Mouse (Mus musculus) retina, embryonic 14.5 days (tissue): ENCODE measurements around the gene Ccng1.

Experiments
- DNase-seq: peaks from one replicate; pipeline ENCODE4 v3.0.0-alpha.2; 2015; ENCODE audit warnings: low spot score

Ccng1 gene

DNA sequence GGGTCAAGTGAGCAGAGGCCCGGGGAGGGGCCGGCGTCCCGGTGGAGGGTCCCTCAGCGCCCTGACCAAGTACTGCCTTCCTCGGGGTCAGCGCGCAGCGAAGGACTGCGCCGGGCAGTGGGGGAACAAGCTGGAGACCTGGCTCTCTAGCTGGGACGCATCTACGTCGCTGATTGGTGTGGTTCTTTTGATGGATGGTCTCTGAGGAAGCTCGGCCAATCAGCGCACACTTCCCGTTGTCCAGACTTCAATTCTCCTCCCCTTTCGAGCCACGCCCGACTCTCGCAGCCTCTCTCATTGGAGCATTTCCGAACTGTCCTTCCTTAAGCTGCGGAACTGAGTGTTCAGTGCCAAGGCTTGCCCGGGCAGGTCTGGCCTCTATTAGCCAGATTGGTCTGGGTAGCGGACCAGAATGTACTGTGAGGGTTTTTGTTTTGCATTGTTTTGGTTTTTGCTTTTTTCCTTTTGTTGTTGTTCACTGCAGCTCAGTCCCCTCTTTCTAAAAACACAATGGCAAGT is at the start of gene Ccng1:
TSS of gene Ccng1 (minus strand) at position 203 of the 519 bp plus-strand sequence.
- peak; percentile 95 for DNase-seq

DNA sequence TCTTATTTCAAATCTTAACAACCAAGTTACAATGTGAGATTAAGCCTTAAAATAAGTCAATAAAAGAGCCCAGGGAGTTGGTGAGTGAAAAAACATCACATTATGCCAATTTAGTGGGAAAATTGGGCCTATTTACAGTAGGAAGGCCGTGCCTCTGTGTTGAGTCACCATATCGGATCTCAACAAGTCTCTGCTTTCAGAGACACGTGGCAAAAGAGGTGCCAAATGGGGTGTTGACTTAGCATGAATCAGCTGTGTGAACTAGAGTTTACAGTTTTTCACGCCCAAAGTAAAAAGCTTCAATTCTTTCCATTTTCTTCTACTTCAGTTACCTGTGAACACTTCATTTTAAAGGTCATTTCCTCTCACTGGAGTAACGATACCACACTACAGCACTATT is 35.2 kb upstream of the Ccng1 start:
- no peak for DNase-seq

DNA sequence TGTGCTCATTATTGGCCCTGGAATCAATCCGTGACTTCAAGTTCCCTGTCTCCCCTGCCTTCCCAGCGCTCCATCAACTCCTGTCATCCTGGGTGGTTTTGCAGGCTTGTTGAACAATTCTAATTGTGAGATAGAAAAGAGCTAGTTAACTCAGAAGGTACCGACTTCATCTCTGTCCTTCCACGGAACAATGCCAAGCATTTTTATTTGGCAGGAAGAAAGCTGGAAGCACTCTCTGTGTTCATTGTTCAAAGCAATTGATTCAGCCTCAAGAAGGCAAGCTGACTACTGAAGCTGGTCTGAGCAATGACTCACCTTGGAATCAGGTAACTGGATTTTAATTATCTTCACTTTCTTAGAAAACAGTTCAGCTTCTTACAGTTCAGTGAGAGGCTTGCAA is 34.6 kb upstream of the Ccng1 start:
- peak; percentile 4 for DNase-seq

DNA sequence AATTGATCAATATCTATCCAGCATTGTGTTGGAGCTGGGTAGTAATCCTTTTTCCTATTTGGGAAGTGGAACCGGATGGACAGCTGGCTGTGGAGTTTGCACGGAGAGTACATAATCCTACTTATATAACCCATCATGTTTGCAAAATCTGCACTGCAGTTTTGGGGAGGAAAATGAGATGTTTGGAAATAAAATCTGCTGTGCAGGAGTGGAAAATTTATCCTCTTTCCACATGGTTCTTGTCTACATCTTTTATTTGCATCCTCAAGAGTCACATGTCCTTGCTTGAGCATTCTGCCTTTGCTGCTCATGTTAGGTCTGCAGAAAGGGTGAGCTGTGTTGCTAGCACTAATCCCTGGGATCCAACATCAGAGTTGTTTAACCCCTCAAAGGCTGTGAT is 31.8 kb upstream of the Ccng1 start:
- DNase-seq: no peak

DNA sequence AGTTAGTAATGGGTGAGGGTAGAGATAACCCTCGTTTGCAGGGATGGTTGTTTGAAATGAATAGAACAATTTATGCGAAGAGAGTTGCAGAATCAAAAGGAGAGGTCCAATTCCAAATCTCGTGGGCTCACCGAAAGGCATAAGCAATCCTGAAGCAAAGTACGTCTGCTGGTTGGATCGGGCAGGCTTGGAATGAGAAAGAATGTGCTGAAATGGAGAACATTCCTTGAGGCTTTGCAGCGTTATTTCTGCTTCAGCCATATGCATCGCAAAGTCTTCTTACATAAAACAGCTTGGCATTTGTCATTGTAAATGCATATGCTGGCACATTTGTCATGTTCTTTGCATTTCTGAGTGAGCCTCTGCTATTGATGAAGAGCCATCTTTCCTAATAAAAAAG is 29.2 kb upstream of the Ccng1 start:
- no peak for DNase-seq

DNA sequence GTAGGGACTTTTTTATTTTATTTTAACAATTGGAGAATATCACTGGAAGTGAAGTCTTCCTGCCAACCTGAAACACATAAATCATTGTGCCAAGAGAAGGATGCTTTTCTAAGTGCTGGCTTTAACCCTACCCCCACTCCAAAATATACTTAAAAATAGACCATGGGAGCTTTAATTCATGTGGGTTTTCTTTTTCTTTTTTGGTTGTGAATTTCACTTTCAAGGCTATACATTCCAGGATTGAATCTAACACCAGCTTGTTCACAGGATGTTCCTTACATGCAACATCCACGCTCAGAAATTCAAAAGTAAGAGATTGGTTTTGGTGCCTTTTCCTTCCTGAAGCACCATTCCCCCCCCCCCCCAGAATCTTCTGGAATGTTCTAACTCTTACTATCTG is 28.2 kb upstream of the Ccng1 start:
- no peak for DNase-seq

DNA sequence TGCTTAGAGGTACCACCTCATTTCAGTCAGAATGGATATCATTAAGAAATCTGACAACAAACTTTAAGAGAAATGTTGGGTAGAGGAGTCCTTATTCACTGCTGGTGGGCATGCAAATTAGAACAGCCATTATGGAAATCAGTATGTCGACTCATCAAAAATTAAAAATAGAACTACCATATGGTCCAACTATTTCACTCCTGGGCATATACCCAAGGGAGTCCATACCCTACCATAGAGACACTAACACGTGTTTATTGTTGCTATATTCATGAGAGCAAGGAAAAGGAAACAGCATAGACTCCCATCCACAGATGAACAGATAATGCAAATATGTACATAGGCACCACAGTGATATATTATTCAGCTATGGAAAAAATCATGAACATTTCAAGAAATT is 26.7 kb upstream of the Ccng1 start:
- DNase-seq: no peak

DNA sequence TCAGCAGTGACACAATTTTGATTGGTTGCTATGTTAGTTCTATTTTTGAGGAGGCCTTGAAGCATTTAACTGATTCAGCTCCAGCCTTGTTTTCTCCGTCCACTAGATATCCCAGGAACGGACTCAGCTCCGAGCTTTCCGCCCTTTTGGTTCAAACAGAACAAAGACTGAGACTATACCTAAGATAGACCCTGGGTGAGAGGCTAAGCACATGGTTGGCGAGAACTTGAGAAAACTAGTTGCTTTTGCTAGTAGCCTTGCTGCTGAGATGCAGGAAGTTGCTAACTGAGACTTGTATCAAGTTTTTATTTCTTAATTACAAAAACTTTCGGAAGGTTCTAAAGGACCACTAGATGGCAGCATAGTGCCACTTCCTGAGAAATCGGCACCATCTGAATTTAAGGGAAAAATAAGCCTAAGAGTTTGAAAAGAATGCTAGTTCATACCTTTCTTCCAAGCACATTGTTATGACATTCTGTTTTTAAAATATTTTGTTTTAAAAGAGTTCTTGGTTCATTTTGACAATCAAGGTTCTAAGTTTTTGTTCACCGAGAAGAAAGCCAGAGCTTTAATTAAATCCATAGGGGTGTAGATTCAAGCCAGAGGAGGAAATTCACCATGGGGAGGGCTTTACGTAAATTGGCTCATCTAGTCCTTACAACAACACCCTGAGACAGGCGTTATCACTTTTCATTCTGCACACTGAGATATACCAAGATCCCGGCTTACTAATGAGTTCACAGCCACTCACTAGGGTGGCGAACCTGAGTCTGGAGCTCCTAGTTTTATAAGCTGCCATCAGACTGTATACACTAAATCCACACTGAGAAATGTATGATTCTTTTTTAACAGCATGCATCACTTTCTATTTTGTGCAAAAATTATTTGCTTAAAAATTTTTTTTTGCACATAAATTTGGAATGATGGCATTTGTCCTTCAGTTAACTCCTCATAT is 20.5 kb upstream of the Ccng1 start:
- peak; percentile 81 for DNase-seq

DNA sequence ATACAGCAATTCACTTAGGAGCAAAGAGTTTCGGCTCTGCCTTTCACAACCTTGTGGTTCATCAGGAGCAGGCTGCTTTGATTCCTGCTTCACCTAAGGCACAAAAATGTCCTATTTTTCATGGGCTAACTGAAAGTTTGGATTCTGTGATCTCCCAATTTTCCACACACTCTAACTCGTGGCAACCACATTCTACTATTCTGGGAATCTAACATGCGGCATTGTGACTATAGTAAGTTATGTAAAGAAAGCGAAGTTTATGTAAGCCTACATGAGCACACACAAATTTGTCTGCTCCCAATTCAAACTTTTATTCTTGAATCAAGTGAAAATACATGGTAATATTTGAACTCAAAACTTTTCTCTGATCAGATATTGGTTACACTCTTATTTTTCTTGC is 9.6 kb upstream of the Ccng1 start:
- DNase-seq: no peak

DNA sequence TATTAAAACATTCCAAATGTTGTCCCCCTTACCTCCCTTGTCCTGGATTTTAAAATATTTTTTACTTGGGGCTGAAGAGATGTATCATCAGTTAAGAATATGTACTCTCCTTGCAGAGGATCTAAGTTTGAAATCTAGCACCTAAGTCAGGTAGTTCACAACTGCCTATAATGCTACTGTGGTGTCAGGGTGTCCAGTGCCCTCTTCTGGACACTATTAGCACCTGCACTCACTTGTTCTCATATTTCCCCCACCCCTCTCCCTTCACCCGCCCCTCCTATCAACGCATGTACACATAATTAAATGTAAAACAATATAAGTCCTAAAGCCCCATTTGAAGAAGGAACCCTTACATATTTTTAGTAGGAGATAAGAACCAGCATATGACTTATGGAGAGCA is 8.3 kb upstream of the Ccng1 start:
- DNase-seq: peak; percentile 34

DNA sequence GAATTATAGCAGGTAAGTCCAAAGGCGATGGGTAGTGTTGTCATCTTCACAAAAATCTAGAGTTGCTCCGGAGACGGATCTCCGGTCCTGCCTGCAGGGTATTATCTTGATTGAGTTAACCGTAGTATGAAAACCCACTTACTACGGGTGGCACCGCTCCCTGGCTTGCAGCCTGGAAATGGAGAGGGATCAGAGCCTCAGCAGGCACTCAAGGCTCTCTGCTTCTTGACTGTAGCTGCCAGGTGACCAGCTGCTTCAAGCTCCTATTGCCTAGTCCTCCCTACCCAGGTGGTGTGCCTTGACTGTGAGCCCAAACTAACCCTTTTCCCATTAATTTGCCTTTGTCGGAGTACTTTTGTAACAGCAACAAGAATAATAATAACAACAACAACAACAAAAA is 4.8 kb upstream of the Ccng1 start:
- DNase-seq: no peak

DNA sequence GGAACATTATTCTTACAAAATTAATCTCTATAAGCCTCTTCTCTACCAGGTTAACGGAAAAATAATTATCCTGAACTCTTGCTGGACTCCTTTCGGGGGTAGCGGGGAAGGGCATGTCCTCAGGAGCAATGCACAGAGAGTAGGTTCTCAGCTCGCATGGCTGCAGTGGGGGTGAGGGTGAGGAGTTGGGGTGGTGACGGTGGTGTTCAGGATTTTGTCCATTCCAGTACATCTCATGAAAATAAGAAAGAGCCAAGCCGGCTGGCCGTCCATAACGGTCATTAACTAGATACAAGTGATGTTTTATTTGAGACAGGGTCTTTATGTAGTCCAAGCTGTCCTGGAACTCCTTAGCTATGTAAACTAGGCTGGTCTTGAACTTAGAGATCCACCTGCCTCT is 857 bp upstream of the Ccng1 start:
- DNase-seq: no peak

DNA sequence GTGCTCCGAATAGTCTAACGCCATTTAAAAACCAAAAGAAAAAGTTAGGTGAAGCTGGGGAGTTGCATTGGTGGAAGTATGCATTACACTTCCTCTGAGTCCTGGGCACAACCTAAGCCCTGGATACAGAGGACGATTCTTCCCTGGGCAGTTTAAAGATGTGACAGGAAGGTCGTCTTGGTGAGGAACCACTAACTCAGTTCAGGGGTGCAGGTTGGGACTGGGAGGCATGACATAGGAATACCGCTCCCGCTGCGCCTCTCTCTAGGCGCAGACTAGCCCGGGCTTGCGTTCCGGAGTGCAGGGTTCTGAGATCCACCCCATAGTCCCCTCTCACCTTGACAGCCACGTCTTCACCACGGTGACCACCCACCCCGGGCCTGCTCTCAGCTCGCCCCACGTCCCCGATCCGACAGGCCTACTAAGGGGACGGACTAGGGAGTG is 425 bp downstream of the Ccng1 start:
- DNase-seq: no peak

DNA sequence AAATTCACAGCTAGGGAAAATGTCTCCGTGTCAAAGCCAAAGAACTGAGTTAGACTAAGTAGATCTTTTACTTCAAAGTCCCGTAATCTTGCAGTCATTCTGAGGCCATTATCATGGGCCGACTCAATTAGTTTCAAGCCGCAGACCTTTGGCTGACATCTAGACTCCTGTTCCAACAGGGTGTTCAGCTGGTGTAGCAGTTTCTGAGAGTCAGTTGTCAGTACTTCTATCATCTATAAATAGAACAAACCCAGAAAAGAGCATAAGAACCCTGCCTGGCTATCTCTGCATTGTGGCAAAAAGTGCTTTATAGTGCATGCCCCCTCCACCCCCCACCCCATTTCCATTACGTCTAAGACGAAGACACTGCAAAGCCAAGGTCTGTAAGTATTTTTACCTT is 1.3 kb downstream of the Ccng1 start:
- no peak for DNase-seq

DNA sequence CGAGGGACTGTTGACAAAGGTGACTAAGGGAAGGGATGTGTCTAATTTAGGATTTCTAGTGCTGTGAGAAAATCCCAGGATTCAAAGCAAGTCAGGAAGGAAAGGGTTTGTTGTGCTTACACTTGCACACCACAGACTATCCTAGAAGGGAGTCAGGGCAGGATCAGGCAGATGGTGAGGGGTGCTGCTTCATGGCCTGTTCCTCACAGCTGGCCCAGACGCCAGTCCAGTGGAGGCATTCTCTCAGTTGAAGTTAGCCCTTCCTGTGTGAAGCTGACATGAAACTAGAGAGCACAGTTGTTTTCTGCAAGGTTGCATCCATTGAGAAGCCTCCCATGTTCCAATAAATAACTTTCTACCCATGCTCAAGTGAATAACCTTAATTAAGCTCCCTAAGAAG is 7.4 kb downstream of the Ccng1 start:
- DNase-seq: no peak

DNA sequence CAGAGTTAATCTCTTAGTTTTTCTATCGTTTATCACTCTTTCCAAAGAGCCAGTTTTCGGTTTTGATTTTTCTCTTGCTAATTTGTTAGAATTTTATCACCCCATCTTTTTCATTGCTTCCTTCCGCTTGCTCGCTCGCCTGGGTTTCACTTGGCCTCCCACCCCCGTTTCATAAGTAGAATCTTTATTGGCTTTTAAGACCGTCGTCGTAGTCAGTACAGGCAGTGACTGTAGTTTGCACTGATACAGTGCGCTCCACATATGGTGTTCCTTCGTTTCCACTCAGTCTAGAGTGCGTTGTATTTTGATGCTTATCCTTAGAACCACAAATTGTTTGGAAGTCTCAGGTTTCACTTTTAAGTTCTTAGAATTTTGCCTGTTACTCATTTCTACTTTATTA is 8.8 kb downstream of the Ccng1 start:
- DNase-seq: no peak

DNA sequence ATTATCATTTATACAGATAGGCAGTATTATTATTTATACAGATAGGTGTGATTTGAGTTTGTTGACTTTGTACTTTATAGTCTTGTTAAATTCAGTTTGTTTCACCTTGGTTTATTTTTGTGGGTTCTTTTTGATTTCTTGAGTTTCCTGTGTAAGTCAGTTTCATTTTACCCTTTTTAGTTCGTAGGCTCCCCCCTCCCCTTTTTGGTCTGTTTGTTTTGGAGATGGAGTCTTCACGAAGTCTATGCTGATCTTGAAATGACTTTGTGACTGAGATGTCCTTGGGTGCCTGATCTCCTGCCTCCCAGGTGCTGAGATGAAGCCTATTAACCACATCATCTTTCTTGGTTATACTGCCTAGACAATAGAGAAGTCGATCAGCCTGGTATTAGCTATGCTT is 10.8 kb downstream of the Ccng1 start:
- DNase-seq: no peak

DNA sequence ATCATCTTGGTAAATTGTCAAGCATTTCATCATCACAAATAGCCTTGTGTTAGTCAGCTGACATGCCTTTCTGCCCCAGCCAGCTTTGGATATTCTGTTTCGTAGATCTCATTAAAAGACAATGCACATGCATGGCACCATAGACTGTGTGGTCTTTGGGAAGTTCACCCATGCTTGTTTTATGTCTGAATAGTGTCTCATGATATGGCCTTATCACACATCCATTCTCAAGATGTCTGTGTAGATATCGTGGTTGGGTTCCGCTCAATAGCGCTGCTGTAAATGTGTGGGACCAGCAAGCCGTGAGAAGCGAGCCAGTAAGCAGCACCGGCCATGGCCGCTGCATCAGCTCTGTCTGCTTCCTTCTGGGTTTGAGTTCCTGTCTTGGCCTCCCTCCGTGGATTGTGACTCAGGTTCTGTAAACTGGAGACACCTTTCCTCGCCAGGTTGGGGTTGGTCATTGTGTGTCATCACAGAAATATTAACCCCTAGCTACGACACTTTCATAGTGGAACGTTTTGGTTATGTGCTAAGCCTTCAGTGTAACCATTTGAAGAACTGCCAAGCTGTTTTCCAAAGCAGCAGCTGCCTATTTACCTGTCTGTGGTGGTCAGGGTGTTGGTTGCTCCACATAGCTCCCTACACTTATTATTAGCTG is 13.4 kb downstream of the Ccng1 start:
- DNase-seq: no peak

DNA sequence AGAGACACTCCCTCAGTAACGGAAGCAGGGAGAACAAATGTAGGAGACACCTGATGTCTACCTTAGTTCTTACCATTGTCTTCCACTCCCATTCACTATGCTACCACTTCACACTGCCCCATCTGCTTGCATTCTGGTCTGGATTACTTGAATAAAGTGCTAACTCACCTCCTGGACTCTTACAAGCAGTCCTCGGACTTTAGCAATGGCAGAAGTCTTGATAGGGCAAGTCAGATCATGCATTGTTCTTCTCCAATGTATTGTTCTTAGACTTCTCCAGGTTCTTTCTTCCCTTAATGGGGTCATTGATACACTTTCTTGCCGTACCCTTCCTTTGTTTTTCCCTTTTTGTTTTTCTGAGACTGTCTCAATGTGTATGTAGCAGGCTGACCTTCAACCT is 17.7 kb downstream of the Ccng1 start:
- no peak for DNase-seq

DNA sequence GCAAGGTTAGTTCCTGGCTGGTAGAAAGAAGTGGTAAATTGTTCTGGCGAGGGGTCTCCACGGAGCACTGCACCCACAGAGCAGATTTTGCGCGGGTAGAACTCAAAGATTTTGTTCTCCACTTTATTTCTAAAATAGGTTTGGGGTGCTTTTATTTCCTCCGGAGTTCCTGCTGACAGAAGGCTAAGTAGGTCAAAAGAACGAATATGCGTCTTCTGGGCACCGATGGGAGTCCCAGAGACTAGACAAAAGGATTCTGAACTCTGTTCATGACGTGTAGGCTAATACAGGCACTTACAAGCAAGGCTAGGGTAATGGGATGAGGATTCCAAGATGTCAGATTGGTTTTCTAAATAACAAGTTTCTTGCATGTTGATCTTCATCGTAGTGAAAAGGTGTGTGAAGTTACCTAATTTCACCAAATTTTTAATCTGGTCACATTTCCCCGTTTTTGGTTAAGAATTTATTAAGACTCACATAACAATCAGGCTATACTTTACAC is 20.8 kb downstream of the Ccng1 start:
- DNase-seq: no peak

DNA sequence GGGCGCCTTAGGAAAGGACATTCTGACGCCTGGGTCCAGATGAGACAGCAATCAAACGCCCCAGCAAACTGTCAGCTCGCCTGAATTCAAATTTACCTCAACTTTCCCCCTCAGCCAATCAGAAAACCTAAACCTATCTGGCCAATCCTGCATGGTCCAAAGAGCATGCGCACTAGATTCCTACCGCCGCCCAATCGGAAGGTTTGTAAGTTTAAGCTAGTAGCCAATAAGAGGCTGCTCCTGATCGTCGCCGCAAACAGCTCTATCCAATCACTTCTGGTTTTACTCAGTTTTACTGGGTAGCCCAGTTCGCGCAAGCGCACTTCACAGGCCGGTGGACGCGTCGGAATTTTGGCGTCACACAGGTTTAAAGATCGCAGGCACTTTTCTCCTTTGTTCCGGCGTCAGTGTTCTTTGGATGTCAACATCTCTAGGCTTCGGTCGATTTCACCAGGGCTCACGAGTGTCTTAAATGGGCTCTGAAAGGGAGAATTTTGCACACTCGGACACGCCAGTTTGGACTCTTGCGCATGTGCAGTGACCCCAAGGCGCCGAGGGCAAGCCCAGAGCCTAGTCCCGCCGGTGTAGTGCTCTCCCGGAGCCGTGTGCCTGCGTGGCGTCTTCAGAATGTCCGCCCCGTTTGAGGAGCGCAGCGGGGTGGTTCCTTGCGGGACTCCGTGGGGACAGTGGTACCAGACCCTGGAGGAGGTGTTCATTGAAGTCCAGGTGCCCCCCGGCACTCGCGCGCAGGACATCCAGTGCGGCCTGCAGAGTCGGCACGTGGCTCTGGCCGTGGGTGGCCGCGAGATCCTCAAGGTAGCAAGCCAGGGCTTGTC is 21.6 kb downstream of the Ccng1 start, which contains the start of the genes Hmmr and Nudcd2:
TSS of gene Hmmr (minus strand) at position 84 of the 836 bp plus-strand sequence.
TSS of gene Nudcd2 (plus strand) at position 329 of the 836 bp plus-strand sequence.
- DNase-seq: peak; percentile 99

DNA sequence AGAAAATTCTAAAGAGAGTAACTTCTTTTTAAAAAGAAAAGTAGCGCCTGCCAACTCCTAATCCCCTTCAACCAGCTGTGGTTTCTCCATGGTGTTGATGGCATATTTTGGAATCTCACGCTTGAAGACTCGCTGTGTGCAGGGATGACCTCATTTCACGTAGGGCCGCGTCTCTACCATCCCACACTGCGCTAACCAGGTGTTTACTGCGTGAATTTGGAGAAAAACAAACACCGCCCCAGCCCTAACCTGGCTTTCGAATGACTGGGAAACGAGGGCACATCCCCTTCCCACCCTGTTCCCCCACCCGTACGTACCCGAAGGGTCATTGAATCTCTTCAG is 22.1 kb downstream of the Ccng1 start:
- DNase-seq: no peak
